Mouse (Mus musculus) B cell, adult 2 months (primary cell): ENCODE measurements around the gene Zbed6.

ENCODE experiments used
- DNase-seq, 2 experiments: peaks; one replicate each; pipeline ENCODE4 v3.0.0; 2022

Zbed6 gene

GRCm38 (mm10) chr1:133662941-133663340, 2.3 kb upstream of the Zbed6 start:
- no peak for DNase-seq

GRCm38 (mm10) chr1:133661203-133661933, 683 bp upstream of the Zbed6 start, which contains the start of gene Gm38394:
Gm38394 (minus strand) TSS chr1:133661318.
- DNase-seq = peak; percentile 88 to 89

GRCm38 (mm10) chr1:133658878-133659277, 1.8 kb downstream of the Zbed6 start:
- DNase-seq = no peak

GRCm38 (mm10) chr1:133656811-133657210, 3.9 kb downstream of the Zbed6 start:
- DNase-seq = no peak

GRCm38 (mm10) chr1:133653033-133653432, 7.7 kb downstream of the Zbed6 start:
- DNase-seq = no peak

GRCm38 (mm10) chr1:133650288-133651055, 10.2 kb downstream of the Zbed6 start:
- no peak for DNase-seq

GRCm38 (mm10) chr1:133645652-133646051, 15.0 kb downstream of the Zbed6 start:
- no peak for DNase-seq

- DNase-seq = no peak
These were observed 19.5 kb downstream of the Zbed6 start for GRCm38 (mm10) chr1:133641163-133641562.

- no peak for DNase-seq
These were observed 22.2 kb downstream of the Zbed6 start for GRCm38 (mm10) chr1:133638517-133638916.

GRCm38 (mm10) chr1:133632168-133632567, 28.5 kb downstream of the Zbed6 start:
- DNase-seq = peak; percentile 27

GRCm38 (mm10) chr1:133625052-133625451, 35.6 kb downstream of the Zbed6 start:
- no peak for DNase-seq

GRCm38 (mm10) chr1:133618311-133618710, 42.4 kb downstream of the Zbed6 start:
- DNase-seq = no peak

GRCm38 (mm10) chr1:133617908-133618307, 42.8 kb downstream of the Zbed6 start:
- DNase-seq = no peak

- peak; percentile 32 to 39 for DNase-seq
These were observed 46.9 kb downstream of the Zbed6 start for GRCm38 (mm10) chr1:133613817-133614216.

- DNase-seq = no peak
These were observed 49.2 kb downstream of the Zbed6 start for GRCm38 (mm10) chr1:133611436-133611835.

- DNase-seq = no peak
These were observed 50.1 kb downstream of the Zbed6 start for GRCm38 (mm10) chr1:133610601-133611000.

- peak; percentile 98 for DNase-seq
These were observed 50.7 kb downstream of the Zbed6 start, which contains the start of gene Snrpe for GRCm38 (mm10) chr1:133609771-133610502. Snrpe (minus strand) TSS chr1:133610291.
